Mouse (Mus musculus) neural tube, embryonic 10.5 days (tissue): Measurements from ENCODE around the gene Cda.
"Not testable (repeated sequence)": the region's sequence is repeated elsewhere in the genome, so short reads cannot be mapped to it uniquely, and the experiment has no call there.

ENCODE experiments used
- DNase-seq: peaks from one replicate; pipeline ENCODE4 v3.0.0-alpha.2; 2017; ENCODE audit warnings: low spot score; ENCODE audit errors: extremely low spot score

The Cda gene

DNA sequence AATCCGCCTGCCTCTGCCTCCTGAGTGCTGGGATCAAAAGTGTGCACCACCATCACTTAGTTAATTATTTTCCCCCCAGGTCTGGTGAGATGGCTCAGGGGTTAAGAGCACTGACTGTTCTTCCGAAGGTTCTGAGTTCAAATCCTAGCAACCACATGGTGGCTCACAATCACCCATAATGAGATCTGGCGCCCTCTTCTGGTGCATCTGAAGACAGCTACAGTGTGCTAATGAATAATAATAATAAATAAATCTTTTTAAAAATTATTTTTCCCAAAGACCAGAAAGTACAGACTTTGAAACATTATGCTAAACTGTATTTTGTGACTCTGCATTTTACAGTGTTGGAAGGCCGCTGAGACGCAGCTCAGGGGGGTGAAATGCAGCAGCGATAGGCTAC, 32.1 kb downstream of the Cda start:
- no peak for DNase-seq

- DNase-seq = no peak
These were observed 32.8 kb downstream of the Cda start for GRCm38 (mm10) chr4:138335036-138335435.

- DNase-seq = no peak
These were observed 34.7 kb downstream of the Cda start for GRCm38 (mm10) chr4:138333135-138333534.

- DNase-seq = no peak
These were observed 36.1 kb downstream of the Cda start for GRCm38 (mm10) chr4:138331647-138332046.

- no peak for DNase-seq
These were observed 37.5 kb downstream of the Cda start for GRCm38 (mm10) chr4:138330264-138330671.

- DNase-seq = no peak
These were observed 39.8 kb downstream of the Cda start for GRCm38 (mm10) chr4:138327891-138328470.

GRCm38 (mm10) chr4:138327155-138327554, 40.6 kb downstream of the Cda start:
- not testable (repeated sequence) for DNase-seq

DNA sequence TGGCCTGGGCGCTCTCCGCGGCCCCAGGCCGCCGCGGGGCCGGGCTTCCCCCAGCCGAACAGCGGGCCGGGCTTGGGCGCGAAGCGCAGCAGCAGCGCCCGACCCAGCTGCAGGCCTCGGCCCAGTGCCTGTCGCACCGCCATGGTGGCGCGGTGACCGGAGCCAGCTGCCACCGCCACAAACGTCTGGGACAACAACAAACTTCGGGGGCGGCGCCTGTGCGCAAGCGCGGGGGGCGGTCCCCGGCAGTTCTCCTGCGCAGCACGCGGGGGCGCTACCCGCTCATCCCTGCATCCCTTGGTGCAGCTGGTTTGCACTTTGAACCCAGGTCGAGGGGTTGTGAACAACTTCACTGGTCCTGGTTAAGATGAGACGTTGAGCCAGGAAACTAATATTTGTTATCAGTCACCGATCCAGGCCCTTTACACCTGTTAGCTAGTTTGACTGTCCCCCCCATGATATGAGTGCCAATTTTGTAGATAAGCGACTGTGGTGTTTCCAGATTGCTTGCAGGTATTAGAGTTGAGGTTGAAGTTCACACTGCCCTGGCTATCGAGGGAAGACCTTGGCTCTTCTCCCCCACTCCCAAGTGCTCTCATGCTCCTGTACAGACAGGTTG, 41.6 kb downstream of the Cda start, which contains the start of gene Pink1:
Gene Pink1, minus strand, starts transcription at position 231 of the 619 bp plus-strand sequence.
- DNase-seq = peak; percentile 83

DNA sequence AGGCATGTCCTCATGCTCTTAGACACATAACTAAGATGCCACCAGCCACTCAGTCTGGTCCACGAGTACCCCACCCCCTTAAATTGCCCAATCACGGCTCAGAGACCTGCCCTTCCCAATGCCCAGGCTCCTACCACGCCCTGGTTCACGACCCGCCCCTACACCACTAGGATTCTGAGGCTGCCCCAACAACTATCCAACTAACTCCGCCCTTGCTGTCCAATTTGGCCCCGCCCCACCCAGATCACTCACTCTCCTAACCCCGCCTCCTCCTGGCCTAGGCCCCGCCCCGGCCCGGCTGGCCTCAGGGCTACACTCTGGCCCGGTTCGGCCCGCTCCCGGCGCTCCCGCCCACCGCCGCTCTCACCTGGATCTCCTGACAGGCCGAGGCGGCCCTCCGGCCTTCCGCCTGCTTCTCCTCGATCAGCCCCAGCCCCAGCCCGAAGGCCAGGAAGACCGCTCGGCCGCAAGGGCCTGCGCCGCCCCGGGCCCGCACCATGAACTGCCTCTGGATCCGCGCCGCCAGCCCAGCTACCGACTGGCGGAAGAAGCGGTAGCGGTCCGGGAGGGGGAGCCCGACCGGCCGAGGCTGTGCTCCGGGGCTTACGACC, 42.2 kb downstream of the Cda start:
- peak; percentile 88 for DNase-seq

DNA sequence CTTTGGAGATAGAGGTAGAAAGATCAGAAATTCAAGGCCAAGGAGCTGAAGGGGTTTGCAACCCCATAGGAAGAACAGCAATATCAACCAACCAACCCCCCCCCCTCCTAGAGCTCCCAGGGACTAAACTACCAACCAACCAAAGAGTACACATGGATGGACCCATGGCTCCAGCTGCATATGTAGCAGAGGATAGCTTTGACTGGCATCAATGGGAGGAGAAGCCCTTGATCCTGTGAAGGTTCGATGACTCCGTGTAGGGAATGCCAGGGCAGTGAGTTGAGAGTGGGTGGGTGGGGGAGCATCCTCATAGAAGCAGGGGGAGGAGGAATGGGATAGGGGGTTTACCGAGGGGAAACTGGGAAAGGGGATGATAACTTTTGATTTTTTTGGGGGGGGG, 43.3 kb downstream of the Cda start:
- no peak for DNase-seq

- no peak for DNase-seq
These were observed 44.0 kb downstream of the Cda start for GRCm38 (mm10) chr4:138323753-138324152.

DNA sequence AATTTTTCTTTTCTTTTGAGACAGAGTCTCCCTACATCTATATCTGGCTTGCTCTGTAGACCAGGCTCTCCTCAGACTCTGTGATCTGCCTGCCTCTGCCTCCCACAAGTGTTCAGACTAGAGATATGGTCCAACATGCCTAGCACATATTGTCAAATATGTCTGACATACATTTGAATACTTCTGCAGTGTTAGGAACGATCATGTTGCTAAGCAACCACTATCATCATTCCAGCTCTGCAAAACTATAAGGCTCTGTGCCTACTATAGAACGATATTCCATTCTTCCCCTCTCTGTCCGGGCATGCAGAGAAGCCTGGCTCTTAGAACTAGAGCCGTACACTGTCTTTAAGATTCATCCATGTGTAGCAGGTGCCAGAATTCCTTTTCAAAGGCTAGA, 45.1 kb downstream of the Cda start:
- DNase-seq = no peak

DNA sequence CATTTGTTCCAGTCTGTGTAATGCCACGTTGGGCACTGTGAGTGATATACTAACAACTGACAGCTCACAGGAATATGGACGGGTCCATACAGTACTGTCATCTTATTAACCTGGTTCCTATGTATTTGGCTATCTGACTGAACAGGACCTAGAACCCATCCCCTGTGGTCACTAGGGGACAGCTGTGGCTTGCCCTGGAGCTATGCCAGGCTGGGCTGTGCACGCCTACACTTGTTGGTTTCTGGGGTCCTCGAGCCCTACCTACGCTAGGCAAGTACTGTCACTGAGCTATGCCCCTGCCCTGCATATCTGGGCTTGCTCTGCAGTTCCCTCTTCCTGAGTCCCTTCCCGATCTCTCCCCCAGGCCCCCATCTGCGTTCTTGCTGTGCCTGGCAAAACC, 46.3 kb downstream of the Cda start:
- no peak for DNase-seq

- DNase-seq = no peak
These were observed 47.1 kb downstream of the Cda start for GRCm38 (mm10) chr4:138320711-138321110.

DNA sequence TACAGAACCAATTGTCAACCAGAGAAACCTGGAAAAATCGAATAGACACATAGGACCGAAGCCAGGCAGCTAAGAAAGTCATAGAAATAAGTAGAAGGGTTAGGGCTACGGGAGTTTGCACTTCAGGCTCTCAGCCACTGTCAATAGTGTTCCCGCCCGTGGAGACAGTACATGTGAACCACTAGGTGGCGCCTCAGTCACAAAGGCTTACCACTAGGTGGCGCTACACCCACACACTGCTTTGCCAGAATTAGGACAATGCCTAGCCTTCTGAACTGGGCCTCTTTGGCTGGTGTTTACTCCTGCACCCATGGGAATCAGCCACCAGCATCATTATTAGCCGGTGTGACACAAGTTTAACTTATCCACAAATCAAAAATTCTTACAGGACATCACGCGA, 48.3 kb downstream of the Cda start:
- DNase-seq = peak; percentile 85

DNA sequence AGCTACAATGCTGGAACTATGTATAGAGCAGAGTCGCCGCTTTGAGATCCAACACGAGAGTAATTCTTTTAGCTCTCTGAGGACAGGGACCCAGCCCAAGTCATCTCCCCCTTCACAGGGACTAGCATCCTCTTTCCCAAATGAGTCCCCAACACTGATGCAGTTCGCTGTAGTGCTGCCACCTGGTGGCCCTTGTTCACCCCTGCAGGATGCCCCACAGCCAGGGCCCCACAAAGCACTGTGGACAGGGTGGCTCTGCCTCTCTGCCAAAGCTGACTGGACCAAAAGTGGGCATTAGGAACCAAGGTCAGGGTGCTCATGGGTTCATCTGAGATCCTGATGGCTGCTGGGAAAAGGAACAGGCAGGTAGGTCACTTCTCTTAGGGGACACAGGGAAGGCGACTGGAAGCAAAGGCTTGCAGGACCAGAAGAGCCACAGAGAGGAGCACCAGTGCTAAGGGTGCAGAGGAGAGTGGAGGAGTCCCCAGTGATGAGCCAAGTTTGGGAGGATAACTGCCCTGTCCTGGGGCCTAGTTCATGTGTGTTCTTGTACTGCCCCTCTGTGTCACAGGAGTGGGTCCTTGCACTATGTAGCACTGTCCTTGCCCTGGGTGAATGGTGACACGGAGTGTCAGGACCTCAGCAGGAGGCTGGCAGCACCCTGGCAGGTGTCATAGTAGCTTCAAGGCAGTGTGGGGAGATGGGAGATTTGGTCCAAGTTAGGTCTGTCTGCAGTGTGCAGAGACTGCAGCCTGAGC, 49.1 kb downstream of the Cda start:
- DNase-seq = peak; percentile 68

DNA sequence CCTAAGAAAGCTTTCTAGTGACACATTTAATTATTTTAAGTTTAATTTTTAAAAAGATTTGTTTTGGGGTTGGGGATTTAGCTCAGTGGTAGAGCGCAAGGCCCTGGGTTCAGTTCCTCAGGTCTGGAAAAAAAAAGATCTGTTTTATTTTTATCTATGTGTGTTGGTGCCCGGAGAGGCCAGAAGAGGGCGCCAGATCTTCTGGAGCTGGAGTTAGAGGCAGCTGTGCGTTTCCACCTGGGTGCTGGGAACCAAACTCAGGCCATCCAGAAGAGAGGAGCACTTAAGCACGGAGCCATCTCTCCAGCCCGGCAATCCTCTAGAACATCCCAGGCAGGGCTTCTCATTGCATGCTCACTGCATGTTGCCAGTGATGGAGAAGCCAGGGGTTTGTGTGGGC, 51.4 kb downstream of the Cda start:
- no peak for DNase-seq

- no peak for DNase-seq
These were observed 52.0 kb downstream of the Cda start for GRCm38 (mm10) chr4:138315781-138316180.

GRCm38 (mm10) chr4:138313795-138314194, 54.0 kb downstream of the Cda start:
- DNase-seq = no peak

GRCm38 (mm10) chr4:138313021-138313420, 54.8 kb downstream of the Cda start:
- DNase-seq = no peak

- DNase-seq = no peak
These were observed 55.7 kb downstream of the Cda start for GRCm38 (mm10) chr4:138312105-138312504.

GRCm38 (mm10) chr4:138311595-138311994, 56.2 kb downstream of the Cda start:
- no peak for DNase-seq
